Mouse (Mus musculus): ENCODE measurements around the gene Pla1a. TPM values are rescaled to one million over a fixed set of nuclear protein-coding genes. Genes with fewer than 3 reads are reported as not detected.

Pla1a gene
- polyA plus RNA-seq, 1 experiment from 2014 or later, result 0.32 TPM

DNA sequence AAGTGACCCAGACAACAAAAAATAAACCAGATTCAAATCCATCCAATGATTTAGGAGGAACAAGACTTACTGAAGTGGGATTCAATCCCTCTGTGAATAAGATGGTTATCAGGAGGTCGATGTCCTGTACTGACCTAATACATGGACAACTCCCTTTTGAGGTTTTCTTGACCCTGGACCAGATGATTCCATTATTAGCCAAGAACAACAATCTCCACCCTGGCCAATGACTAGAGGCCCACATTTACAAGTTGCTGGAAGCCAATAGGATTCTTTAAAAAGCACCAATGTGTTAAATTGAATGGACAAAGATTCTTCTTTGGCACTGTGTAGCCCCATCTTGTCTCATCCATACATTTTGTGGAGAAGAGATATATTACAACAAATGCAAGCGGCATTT lies 7.6 kb downstream of the Pla1a start:
- ATAC-seq (ENCODE audit: low FRiP score) (no peak), DNase-seq (ENCODE audit: low spot score) (no peak)
- 86% methylated on average over 2 of the region's 2 CpGs for WGBS
- Histone ChIP-seq H3K4me3 (replicated peaks; ENCODE audit: low read length) (no peak overlapping the region), H3K4me2 (replicated peaks) (no peak overlapping the region), H3K27me3 (ENCODE audit: control insufficient read depth, insufficient read depth, low read length) (no peaks in the 10 kb centered on the region), H3K9me3 (ENCODE audit: control insufficient read depth, low read length) (no peaks in the 10 kb centered on the region), H3K4me1 (replicated peaks; ENCODE audit: control insufficient read depth, insufficient read depth, low read length) (no peaks in the 10 kb centered on the region), H3K9ac (no peak overlapping the region), H3K36me3 (replicated peaks; ENCODE audit: control insufficient read depth, insufficient read depth) (no peaks in the 10 kb centered on the region), H3K27ac (no peak overlapping the region)

DNA sequence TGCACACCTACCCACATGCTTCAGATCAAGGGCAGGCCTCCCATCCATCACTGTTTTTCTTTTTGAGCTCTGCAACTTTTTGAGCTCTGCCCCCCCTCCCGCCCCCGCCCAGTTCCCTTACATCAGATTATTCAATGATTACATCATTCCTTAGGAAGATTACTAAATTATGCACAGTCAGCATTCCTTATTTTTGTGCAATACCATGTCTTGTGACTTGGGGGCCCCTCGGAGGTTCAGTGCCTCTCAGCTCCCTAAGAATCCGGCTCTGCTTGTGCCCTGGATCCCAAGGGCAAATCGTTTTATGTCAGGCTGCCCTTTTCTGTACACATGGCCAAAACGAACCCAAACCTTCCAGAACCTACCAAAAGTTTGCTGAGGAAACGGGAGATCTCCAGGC lies 18.0 kb downstream of the Pla1a start:
- no peaks in the 10 kb centered on the region for H3K27me3 ChIP-seq (ENCODE audit: control insufficient read depth, insufficient read depth, low read length)

DNA sequence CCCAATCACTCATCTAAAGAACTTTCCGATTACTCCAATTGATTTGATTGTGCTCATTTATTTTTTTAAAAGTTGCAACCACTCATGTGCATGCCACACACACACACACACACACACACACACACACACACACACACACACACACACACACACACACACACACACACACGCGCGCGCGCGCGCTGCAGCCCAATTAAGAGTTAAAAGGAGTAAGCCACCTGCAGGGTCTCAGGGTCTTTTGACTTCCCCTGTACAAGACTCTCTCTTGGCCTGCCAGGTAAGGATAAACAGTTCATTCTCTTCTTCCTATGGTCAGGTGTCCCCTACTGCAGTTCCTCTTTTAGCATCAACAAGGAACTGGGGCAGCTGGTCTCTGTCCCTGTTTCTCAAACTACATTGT lies 24.5 kb downstream of the Pla1a start:
- ATAC-seq (ENCODE audit: low FRiP score), result no peak
- Histone ChIP-seq H3K4me1 (replicated peaks; ENCODE audit: control insufficient read depth, insufficient read depth, low read length) (no peaks in the 10 kb centered on the region), H3K27ac (no peak overlapping the region), H3K27me3 (ENCODE audit: control insufficient read depth, insufficient read depth, low read length) (no peaks in the 10 kb centered on the region), H3K4me2 (replicated peaks) (no peak overlapping the region), H3K9me3 (ENCODE audit: control insufficient read depth, low read length) (no peaks in the 10 kb centered on the region), H3K36me3 (replicated peaks; ENCODE audit: control insufficient read depth, insufficient read depth) (no peaks in the 10 kb centered on the region), H3K4me3 (replicated peaks; ENCODE audit: low read length) (no peak overlapping the region), H3K9ac (no peak overlapping the region)
- DNase-seq (ENCODE audit: low spot score), result no peak
- 85% methylated on average over 8 of the region's 8 CpGs for WGBS

More for the DNA sequence above, 18.0 kb downstream of the Pla1a start:
- ATAC-seq (ENCODE audit: low FRiP score), result no peak
- WGBS, result 91% methylated on average over 7 of the region's 7 CpGs
- H3K4me2 ChIP-seq (replicated peaks), result no peak overlapping the region
- no peaks in the 10 kb centered on the region for H3K9me3 ChIP-seq (ENCODE audit: control insufficient read depth, low read length)
- no peaks in the 10 kb centered on the region for H3K4me1 ChIP-seq (replicated peaks; ENCODE audit: control insufficient read depth, insufficient read depth, low read length)
- no peaks in the 10 kb centered on the region for H3K36me3 ChIP-seq (replicated peaks; ENCODE audit: control insufficient read depth, insufficient read depth)
- no peak overlapping the region for H3K4me3 ChIP-seq (replicated peaks; ENCODE audit: low read length)
- no peak for DNase-seq (ENCODE audit: low spot score)
- no peak overlapping the region for H3K27ac ChIP-seq
- no peak overlapping the region for H3K9ac ChIP-seq

DNA sequence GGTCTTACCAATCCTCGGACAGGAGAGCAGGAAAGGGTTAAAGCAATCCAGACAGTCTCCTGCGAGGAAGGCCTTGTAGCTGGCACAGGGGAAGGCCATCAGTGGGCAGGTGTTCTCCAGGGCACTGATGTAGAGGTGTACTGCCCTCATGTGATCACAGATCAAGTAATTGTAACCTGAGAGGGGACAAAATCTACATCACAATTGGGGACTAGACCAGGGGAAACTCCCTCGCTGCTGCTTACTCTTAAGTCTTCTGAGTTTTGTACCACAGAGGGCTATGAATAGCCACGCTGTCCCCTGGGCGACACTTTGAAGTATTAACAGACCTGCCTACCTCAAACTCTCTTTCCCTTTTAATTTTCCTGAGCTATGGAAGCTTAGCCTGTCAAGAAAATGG lies 25.4 kb downstream of the Pla1a start:
- WGBS, result 38% methylated on average over 5 of the region's 5 CpGs
- H3K9ac ChIP-seq, result no peak overlapping the region
- H3K9me3 ChIP-seq (ENCODE audit: control insufficient read depth, low read length), result no peaks in the 10 kb centered on the region
- no peaks in the 10 kb centered on the region for H3K27me3 ChIP-seq (ENCODE audit: control insufficient read depth, insufficient read depth, low read length)
- no peaks in the 10 kb centered on the region for H3K4me1 ChIP-seq (replicated peaks; ENCODE audit: control insufficient read depth, insufficient read depth, low read length)
- no peak overlapping the region for H3K4me2 ChIP-seq (replicated peaks)
- ATAC-seq (ENCODE audit: low FRiP score) (no peak), DNase-seq (ENCODE audit: low spot score) (no peak)
- no peak overlapping the region for H3K4me3 ChIP-seq (replicated peaks; ENCODE audit: low read length)
- H3K27ac ChIP-seq, result no peak overlapping the region
- no peaks in the 10 kb centered on the region for H3K36me3 ChIP-seq (replicated peaks; ENCODE audit: control insufficient read depth, insufficient read depth)

DNA sequence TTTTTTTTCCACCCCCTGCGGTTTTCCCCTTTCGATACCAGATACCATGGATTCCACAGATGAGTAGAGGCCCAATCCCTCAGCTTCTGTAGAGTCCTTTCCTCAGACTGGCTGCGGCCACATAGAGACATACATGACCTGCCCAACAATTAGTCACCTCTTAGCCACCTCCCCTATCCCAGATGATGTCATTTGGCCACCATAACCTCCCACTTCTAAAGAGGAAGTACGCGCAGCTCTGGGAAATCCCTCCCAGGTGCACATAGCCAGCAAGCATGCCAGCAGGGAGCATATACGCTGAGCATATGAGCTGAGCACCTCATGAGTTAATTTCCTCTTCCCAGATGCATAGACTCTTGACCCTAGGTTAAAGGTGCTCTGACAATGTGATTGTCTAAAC lies 26.2 kb downstream of the Pla1a start:
- ATAC-seq (ENCODE audit: low FRiP score), result no peak
- Histone ChIP-seq H3K27me3 (ENCODE audit: control insufficient read depth, insufficient read depth, low read length) (no peaks in the 10 kb centered on the region), H3K36me3 (replicated peaks; ENCODE audit: control insufficient read depth, insufficient read depth) (no peaks in the 10 kb centered on the region), H3K4me3 (replicated peaks; ENCODE audit: low read length) (no peak overlapping the region), H3K9ac (no peak overlapping the region), H3K4me1 (replicated peaks; ENCODE audit: control insufficient read depth, insufficient read depth, low read length) (no peaks in the 10 kb centered on the region), H3K4me2 (replicated peaks) (no peak overlapping the region), H3K27ac (no peak overlapping the region), H3K9me3 (ENCODE audit: control insufficient read depth, low read length) (no peaks in the 10 kb centered on the region)
- no peak for DNase-seq (ENCODE audit: low spot score)
- 83% methylated on average over 6 of the region's 6 CpGs for WGBS

DNA sequence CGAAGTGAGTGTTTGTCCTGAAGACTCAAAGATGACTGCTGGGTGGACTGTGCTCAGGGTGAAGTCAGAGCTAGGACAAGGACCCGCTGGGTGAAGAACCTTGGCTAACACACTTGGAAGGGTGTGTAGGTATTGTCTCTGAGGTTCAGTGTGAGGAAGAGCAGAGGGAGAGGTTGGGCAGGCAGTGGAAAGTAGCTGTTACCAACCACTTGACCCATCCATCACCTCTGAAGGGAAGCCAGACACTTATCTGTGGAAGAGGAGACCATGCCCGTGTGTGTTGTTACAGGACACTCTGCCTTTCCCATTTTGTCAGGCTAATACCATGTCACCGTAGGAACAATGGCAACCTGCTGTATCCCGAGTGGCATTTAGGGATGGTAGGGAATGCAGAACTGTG lies 26.7 kb downstream of the Pla1a start:
- Histone ChIP-seq H3K36me3 (replicated peaks; ENCODE audit: control insufficient read depth, insufficient read depth) (no peaks in the 10 kb centered on the region), H3K9ac (no peak overlapping the region), H3K4me2 (replicated peaks) (no peak overlapping the region), H3K9me3 (ENCODE audit: control insufficient read depth, low read length) (no peaks in the 10 kb centered on the region), H3K4me3 (replicated peaks; ENCODE audit: low read length) (no peak overlapping the region), H3K4me1 (replicated peaks; ENCODE audit: control insufficient read depth, insufficient read depth, low read length) (no peaks in the 10 kb centered on the region), H3K27me3 (ENCODE audit: control insufficient read depth, insufficient read depth, low read length) (no peaks in the 10 kb centered on the region), H3K27ac (no peak overlapping the region)
- DNase-seq (ENCODE audit: low spot score) (no peak), ATAC-seq (ENCODE audit: low FRiP score) (no peak)
- WGBS, result 68% methylated on average over 5 of the region's 5 CpGs

DNA sequence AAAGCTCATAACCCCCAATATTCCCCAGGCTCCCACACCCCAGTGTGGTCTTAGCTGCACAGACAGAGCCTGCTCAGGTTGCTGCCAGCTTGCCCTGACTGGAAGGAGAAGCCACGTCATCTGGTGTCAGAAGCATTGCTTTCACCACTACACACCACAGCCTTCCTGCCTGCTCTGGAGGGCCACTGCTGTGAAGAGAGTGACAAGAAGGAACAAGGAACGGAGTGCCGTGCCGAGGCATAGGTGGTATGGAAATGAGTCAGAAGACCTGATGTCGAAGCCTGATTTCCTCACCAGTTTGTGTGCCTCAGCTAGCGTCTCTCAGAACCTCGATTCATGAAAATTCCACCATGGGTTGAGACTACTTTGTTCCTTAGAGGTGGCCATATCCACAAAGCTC lies 29.3 kb downstream of the Pla1a start:
- Histone ChIP-seq H3K9ac (no peak overlapping the region), H3K4me3 (replicated peaks; ENCODE audit: low read length) (no peak overlapping the region), H3K27ac (no peak overlapping the region), H3K27me3 (ENCODE audit: control insufficient read depth, insufficient read depth, low read length) (no peaks in the 10 kb centered on the region), H3K9me3 (ENCODE audit: control insufficient read depth, low read length) (no peaks in the 10 kb centered on the region), H3K36me3 (replicated peaks; ENCODE audit: control insufficient read depth, insufficient read depth) (no peaks in the 10 kb centered on the region), H3K4me2 (replicated peaks) (no peak overlapping the region), H3K4me1 (replicated peaks; ENCODE audit: control insufficient read depth, insufficient read depth, low read length) (peaks cover 11% of the 10 kb centered on the region)
- DNase-seq (ENCODE audit: low spot score) (no peak), ATAC-seq (ENCODE audit: low FRiP score) (no peak)
- WGBS, result 94% methylated on average over 7 of the region's 7 CpGs

DNA sequence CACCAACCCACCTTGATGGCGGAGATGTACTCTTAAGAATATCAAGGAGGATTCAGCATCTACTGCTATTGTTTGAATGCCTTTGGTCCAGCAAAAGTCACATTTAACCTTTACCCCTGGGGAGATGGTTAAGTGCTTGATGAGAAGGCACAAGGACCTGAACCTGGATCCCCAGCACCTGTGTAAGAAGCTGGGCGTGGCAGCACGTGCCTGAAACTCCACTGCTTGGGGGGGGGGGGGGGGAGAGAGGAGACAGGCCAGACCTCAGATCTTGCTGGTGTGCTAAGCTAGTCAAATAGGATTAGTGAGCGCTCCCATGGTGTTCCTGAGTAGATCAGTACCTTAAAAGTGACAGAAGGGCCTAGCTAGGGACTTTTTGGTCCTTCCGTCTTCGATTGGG lies 31.5 kb downstream of the Pla1a start:
- H3K36me3 ChIP-seq (replicated peaks; ENCODE audit: control insufficient read depth, insufficient read depth), result no peaks in the 10 kb centered on the region
- H3K4me2 ChIP-seq (replicated peaks), result no peak overlapping the region
- H3K4me3 ChIP-seq (replicated peaks; ENCODE audit: low read length), result no peak overlapping the region
- no peaks in the 10 kb centered on the region for H3K27me3 ChIP-seq (ENCODE audit: control insufficient read depth, insufficient read depth, low read length)
- WGBS, result 87% methylated on average over 6 of the region's 6 CpGs
- no peaks in the 10 kb centered on the region for H3K9me3 ChIP-seq (ENCODE audit: control insufficient read depth, low read length)
- H3K9ac ChIP-seq, result no peak overlapping the region
- no peak overlapping the region for H3K27ac ChIP-seq
- DNase-seq (ENCODE audit: low spot score) (no peak), ATAC-seq (ENCODE audit: low FRiP score) (no peak)
- peaks cover 11% of the 10 kb centered on the region for H3K4me1 ChIP-seq (replicated peaks; ENCODE audit: control insufficient read depth, insufficient read depth, low read length)

DNA sequence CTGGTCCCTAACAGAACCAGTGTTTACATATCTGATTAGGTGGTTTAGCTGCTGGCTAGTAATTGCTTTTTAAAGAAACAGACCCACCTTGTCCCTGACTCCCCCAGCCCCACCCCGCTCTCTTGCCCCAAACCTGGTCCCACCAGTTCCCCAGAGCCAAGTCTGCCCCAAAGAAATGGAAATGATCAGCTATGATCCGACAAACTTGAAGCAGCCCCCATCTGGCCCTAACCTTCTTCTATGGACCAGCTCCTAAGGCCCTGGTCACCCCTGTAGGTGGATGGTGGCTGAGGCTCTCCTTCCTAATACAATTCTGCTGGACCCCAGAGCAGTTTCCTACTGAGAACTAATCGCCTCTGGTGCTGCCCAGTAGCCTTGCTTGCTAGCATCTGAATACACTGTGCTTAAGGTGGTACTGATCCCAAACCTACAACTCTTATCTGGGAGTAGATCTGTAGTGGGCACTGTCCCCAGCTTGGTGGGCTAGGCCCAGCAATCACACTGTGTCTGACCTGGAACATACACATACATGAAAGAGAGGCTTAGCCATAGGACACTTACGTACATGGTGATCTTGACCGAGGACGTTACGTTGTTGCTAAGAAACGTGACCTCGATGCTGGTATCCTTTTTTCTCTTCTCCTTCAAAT lies 32.5 kb downstream of the Pla1a start:
- ATAC-seq (ENCODE audit: low FRiP score) (peak; percentile 25; the same call in 1 of the 2 replicates), DNase-seq (ENCODE audit: low spot score) (no peak)
- Histone ChIP-seq H3K9me3 (ENCODE audit: control insufficient read depth, low read length) (no peaks in the 10 kb centered on the region), H3K4me1 (replicated peaks; ENCODE audit: control insufficient read depth, insufficient read depth, low read length) (peaks cover 11% of the 10 kb centered on the region), H3K27ac (peak overlapping the region; percentile 74), H3K4me3 (replicated peaks; ENCODE audit: low read length) (peak overlapping the region; percentile 25; the same call in 1 of the 2 replicates), H3K36me3 (replicated peaks; ENCODE audit: control insufficient read depth, insufficient read depth) (no peaks in the 10 kb centered on the region), H3K4me2 (replicated peaks) (peak overlapping the region; percentile 52), H3K27me3 (ENCODE audit: control insufficient read depth, insufficient read depth, low read length) (no peaks in the 10 kb centered on the region), H3K9ac (peak overlapping the region; percentile 58)
- 74% methylated on average over 9 of the region's 9 CpGs for WGBS

Measured in hindbrain, embryonic 14.5 days (tissue).